Mouse (Mus musculus): ENCODE measurements at regions not wholly inside any gene's neighbourhood (a gene's known extent, or its start where the extent isn't known, plus 50 kb on each side); places are given as distances from the start of the nearest gene placed in this dataset.

DNA sequence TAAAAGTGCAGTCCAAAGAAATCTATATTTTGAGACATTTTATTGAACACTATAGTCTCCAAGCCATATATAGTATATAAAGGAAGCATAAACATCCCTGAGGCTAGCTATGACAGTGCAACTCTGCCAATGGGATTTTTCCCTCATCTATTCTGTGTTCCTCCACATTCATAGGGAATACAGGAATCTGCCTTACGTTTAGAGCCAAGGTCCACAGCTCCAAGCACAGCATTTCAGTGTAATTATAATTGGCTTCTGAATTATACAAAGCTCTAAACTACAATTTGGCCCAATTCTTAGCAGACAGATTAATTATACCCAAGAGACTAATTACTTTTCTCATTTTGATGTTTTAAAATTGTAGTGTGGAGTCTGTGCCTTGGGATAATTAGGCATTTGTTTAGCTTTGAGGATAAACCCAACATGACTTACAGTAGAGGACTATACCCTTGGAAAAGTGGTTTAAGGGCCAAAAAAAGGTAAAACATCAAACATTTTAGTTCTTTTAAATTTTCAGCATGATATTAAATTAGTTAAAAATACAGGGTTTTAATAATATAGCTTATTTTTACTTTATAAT lies 235.0 kb upstream of the Gje1 start:
- ATAC-seq = peak; percentile 93

GRCm38 (mm10) chr10:14941875-14942274 lies 223.9 kb upstream of the Gje1 start:
- Histone ChIP-seq H3K4me3 (no peak overlapping the region), H3K4me1 (no peaks in the 10 kb centered on the region), H3K4me2 (no peak overlapping the region), H3K36me3 (ENCODE audit: poor library complexity, severe bottlenecking) (no peaks in the 10 kb centered on the region), H3K9ac (no peak overlapping the region), H3K27ac (no peak overlapping the region), H3K9me3 (replicated peaks) (no peaks in the 10 kb centered on the region), H3K27me3 (no peaks in the 10 kb centered on the region)
- 77% methylated on average over 2 of the region's 2 CpGs for WGBS
- ATAC-seq = no peak

More for the DNA sequence above, 235.0 kb upstream of the Gje1 start:
- no peaks in the 10 kb centered on the region for H3K27me3 ChIP-seq
- H3K4me3 ChIP-seq = no peak overlapping the region
- H3K9ac ChIP-seq = no peak overlapping the region
- H3K4me1 ChIP-seq = 0 out of 2 replicates have a peak, but pooled peaks cover 3% of the 10 kb centered on the region
- 26% methylated on average over 1 of the region's 1 CpGs for WGBS
- no peaks in the 10 kb centered on the region for H3K9me3 ChIP-seq (replicated peaks)
- no peaks in the 10 kb centered on the region for H3K36me3 ChIP-seq (ENCODE audit: poor library complexity, severe bottlenecking)
- no peak overlapping the region for H3K4me2 ChIP-seq
- H3K27ac ChIP-seq = no peak overlapping the region
